Mouse (Mus musculus) layer of hippocampus, adult 11-12 months (tissue): ENCODE data around the gene Vmn2r47.
"Not testable (repeated sequence)": the region's sequence is repeated elsewhere in the genome, so short reads cannot be mapped to it uniquely, and the experiment has no call there.

Experiments used
- DNase-seq: peaks from one replicate; pipeline ENCODE4 v3.0.0; 2022; ENCODE audit warnings: low spot score

Vmn2r47 gene

DNA sequence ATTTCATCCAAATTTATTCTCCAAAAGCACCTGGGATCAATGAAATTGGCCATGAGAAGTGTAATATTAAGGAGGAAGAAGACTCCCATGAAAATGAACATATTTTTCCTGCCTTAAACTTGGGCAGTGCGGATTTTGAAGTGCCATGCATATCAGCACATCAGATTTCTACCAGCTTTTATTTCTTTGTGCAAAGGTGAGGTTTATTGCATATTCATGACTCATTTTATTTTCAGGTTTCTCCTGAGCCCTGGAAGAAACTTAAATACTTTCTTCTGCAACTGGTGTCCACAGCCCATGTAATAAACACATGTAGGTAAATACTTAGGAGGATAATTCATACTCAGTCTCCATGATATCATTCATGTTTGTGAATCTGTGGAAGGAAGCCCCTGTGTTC is at the start of gene Vmn2r47:
Gene Vmn2r47 (minus strand): TSS at position 101 of the 400 bp plus-strand sequence.
- not testable (repeated sequence) for DNase-seq

DNA sequence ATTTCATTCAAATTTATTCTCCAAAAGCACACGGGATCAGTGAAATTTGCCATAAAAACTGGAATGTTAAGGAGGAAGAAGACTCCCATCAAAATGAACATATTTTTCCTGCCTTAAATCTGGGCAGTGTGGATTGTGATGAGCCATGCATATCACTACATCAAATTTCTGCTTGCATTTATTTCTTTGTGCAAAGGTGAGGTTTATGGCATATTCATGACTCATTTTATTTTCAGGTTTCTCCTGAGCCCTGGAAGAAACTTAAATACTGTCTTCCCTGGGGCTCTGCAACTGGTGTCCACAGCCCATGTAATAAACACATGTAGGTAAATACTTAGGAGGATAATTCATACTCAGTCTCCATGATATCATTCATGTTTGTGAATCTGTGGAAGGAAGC is 70.7 kb downstream of the Vmn2r47 start, which contains the start of gene Vmn2r46:
Gene Vmn2r46 (minus strand): TSS at position 101 of the 400 bp plus-strand sequence.
- not testable (repeated sequence) for DNase-seq
